Mouse (Mus musculus) embryonic facial prominence, embryonic 15.5 days (tissue): ENCODE results near the gene Gsk3b. TPM values are rescaled to one million over a fixed set of nuclear protein-coding genes. Genes with fewer than 3 reads are reported as not detected.
"Not testable (repeated sequence)": the region's sequence is repeated elsewhere in the genome, so short reads cannot be mapped to it uniquely, and the experiment has no call there.

Source experiments
- ATAC-seq: fragments of 200-750 bp; cut with Nextera tagmentation; 2 replicates; pipeline ENCODE4 v1.8.0; 2017; ENCODE audit warnings: low read depth, moderate TSS enrichment; ENCODE audit not compliant: insufficient number of reproducible peaks, low FRiP score, low TSS enrichment
- H3K27ac ChIP-seq: fragments of 300-500 bp; sonication (generic); replicated peaks from 2 replicates; pipeline ENCODE4 v1.5.1; 2015; ENCODE audit warnings: mild to moderate bottlenecking, inconsistent platforms
- H3K27me3 ChIP-seq: fragments of 300-500 bp; sonication (generic); 2 replicates; pipeline ENCODE4 v1.6.1; 2015; ENCODE audit warnings: inconsistent platforms
- H3K36me3 ChIP-seq: fragments of 300-500 bp; sonication (generic); 2 replicates; pipeline ENCODE4 v1.6.1; 2015; ENCODE audit warnings: mild to moderate bottlenecking, inconsistent platforms
- H3K4me1 ChIP-seq: fragments of 300-500 bp; sonication (generic); 2 replicates; pipeline ENCODE4 v1.6.1; 2015; ENCODE audit warnings: inconsistent platforms
- H3K4me2 ChIP-seq: fragments of 300-500 bp; sonication (generic); replicated peaks from 2 replicates; pipeline ENCODE4 v1.6.1; 2015; ENCODE audit warnings: mild to moderate bottlenecking, inconsistent platforms
- H3K4me3 ChIP-seq: fragments of 300-500 bp; sonication (generic); replicated peaks from 2 replicates; pipeline ENCODE4 v1.5.1; 2015; ENCODE audit warnings: mild to moderate bottlenecking, inconsistent platforms
- H3K9ac ChIP-seq: fragments of 300-500 bp; sonication (generic); 2 replicates; pipeline ENCODE4 v1.6.1; 2015; ENCODE audit warnings: inconsistent platforms
- H3K9me3 ChIP-seq: fragments of 300-500 bp; sonication (generic); replicated peaks from 2 replicates; pipeline ENCODE4 v1.6.1; 2016; ENCODE audit warnings: inconsistent platforms
- WGBS: fragments of 180-500 bp; shearing (Covaris S2); methylation state at CpG from one replicate; pipeline ENCODE4 v1.1.7; 2015; 5-methylcytosine and 5-hydroxymethylcytosine counted together
- polyA plus RNA-seq: library from polyadenylated mRNA; unstranded; fragments of >200 nt; fragmentation: Nextera tagmentation; extraction: Ambion mirVana; gene quantifications from 2 replicates; pipeline ENCODE4 v1.2.1, GENCODE M21; 2015

The Gsk3b gene
- polyA plus RNA-seq, 1 experiment from 2014 or later, result 56.8 TPM

DNA sequence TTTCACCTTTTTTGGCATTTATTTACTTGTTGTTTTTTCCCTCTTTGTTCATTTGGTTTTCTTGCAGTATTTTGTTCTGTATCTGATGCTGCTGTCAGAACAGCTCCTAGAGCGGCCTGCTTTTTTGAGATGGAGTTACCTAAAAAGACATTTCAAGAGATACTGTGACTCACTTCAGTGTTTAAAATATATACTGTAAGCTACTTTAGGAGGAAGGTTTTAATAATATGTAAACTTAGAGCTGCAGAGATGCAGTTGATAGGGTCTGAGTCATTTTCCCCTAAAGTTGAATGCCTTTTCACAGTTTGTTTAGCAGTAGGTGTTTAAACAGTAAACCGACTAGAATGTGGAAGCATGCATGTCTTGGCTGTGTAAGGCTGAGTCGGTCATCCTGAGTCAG, 101.7 kb downstream of the Gsk3b start:
- Histone ChIP-seq H3K4me2 (no peak overlapping the region), H3K4me3 (no peak overlapping the region), H3K27me3 (no peaks in the 10 kb centered on the region), H3K36me3 (peaks cover 40% of the 10 kb centered on the region), H3K27ac (no peak overlapping the region), H3K9me3 (no peaks in the 10 kb centered on the region), H3K4me1 (0 out of 2 replicates have a peak, but pooled peaks cover 3% of the 10 kb centered on the region), H3K9ac (no peak overlapping the region)
- no peak for ATAC-seq
- 90% methylated on average over 3 of the region's 3 CpGs for WGBS

DNA sequence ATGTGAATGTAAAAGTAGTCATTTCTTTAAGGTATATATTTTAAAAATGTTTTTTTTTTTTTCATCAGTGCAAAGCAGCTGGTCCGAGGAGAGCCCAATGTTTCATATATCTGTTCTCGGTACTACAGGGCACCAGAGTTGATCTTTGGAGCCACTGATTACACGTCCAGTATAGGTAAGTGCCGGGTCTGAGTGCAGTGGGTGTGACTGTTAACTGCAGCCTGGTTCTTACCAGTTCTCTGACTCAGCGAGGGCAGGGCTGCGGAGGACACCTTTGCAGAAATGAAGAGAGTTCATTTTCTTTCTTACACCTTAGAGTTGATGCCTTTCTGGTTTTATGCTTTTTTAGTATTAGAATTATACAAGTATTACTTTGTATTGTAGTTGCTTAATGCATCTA, 102.7 kb downstream of the Gsk3b start:
- no peaks in the 10 kb centered on the region for H3K9me3 ChIP-seq
- no peak for ATAC-seq
- H3K4me1 ChIP-seq, result no peaks in the 10 kb centered on the region
- 90% methylated on average over 6 of the region's 6 CpGs for WGBS
- no peak overlapping the region for H3K9ac ChIP-seq
- H3K36me3 ChIP-seq, result peaks cover 43% of the 10 kb centered on the region
- no peak overlapping the region for H3K4me3 ChIP-seq
- no peak overlapping the region for H3K27ac ChIP-seq
- no peaks in the 10 kb centered on the region for H3K27me3 ChIP-seq
- no peak overlapping the region for H3K4me2 ChIP-seq

DNA sequence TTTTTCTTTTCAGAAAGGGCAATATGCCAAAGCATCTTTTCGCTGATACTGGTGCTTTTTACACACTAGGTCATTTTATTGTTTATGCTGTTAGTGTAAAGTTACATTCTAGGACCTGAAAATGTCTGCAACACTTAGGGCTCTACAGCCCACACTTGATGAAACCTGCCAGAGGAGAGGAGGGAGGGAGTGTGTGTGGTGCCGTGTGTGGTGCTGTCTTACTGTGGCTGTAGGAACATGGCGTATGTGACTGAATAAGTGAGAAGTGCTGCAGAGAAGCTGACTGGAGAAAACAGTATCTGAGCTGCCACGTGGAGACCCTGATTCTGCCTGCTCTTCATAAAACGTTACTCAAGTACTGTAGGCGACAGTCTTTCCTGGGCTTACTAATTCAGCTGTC, 103.8 kb downstream of the Gsk3b start:
- Histone ChIP-seq H3K36me3 (peaks cover 44% of the 10 kb centered on the region), H3K9me3 (no peaks in the 10 kb centered on the region), H3K9ac (no peak overlapping the region), H3K4me1 (no peaks in the 10 kb centered on the region), H3K27ac (no peak overlapping the region), H3K4me2 (no peak overlapping the region), H3K27me3 (no peaks in the 10 kb centered on the region), H3K4me3 (no peak overlapping the region)
- WGBS, result 83% methylated on average over 6 of the region's 6 CpGs
- ATAC-seq, result no peak

DNA sequence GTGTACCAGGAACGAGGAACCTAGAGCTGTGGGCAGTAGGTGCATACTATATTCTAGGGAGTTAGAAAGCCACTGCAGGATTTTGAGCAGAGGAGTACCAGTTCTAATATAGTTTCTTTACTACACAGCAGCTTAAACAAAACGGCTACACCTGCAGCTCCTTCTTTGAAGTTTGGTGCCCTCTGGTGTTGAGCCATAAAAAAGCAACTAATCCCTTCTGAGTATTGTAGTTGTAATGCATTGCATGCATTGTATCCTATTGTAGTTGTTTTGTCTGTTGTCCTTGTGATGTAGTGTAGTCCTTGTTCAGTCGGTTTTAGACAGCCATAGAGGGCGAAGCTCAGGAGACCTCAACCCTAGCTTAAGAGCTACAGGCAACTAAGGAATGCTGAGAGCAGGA, 108.5 kb downstream of the Gsk3b start:
- no peak for ATAC-seq
- Histone ChIP-seq H3K4me2 (no peak overlapping the region), H3K27ac (no peak overlapping the region), H3K27me3 (no peaks in the 10 kb centered on the region), H3K9ac (no peak overlapping the region), H3K4me3 (no peak overlapping the region), H3K9me3 (no peaks in the 10 kb centered on the region), H3K36me3 (peaks cover 34% of the 10 kb centered on the region), H3K4me1 (no peaks in the 10 kb centered on the region)
- WGBS, result 60% methylated on average over 4 of the region's 4 CpGs

DNA sequence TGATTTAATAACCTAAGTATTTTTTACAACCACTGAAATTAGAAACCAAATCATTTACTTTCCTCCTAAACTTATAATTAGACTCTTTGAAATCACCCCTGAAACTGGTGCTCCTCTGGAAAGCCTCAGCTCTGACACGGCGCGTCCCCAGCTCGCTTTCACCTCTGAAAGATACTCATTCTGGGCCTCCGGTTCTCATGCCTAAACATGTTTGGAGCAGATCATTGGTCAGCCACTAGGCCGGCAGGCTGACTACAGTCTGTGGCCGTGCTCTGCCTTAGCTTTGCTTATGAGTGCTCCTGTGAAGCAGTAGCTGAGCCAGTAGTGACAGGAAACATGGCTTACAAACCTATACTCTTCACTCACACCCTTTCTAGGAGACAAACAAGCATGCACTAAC, 116.5 kb downstream of the Gsk3b start:
- H3K27ac ChIP-seq, result no peak overlapping the region

DNA sequence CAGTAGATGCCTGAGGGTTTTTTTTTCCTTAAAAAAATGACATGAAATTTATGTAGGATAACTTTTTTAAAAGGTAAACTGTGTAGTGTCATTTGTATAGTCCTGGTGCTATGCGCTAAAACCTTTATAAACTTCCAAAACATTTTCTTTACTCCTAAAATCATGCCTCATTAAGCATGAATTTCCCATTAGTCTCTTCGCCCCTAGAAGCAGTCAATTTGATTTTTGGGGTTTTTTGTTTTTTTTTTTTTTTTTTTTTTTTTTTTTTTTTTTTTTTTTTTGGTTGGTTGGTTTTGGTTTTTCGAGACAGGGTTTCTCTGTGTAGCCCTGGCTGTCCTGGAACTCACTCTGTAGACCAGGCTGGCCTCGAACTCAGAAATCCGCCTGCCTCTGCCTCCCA, 133.7 kb downstream of the Gsk3b start:
- H3K4me3 ChIP-seq, result not testable (repeated sequence)
- 88% methylated on average over 5 of the region's 5 CpGs for WGBS
- H3K36me3 ChIP-seq, result peaks cover 25% of the 10 kb centered on the region

More for the DNA sequence above, 116.5 kb downstream of the Gsk3b start:
- no peaks in the 10 kb centered on the region for H3K27me3 ChIP-seq
- H3K4me3 ChIP-seq, result no peak overlapping the region
- H3K4me1 ChIP-seq, result no peaks in the 10 kb centered on the region
- no peak overlapping the region for H3K9ac ChIP-seq
- no peaks in the 10 kb centered on the region for H3K9me3 ChIP-seq
- H3K36me3 ChIP-seq, result peaks cover 15% of the 10 kb centered on the region
- no peak overlapping the region for H3K4me2 ChIP-seq
- WGBS, result 63% methylated on average over 7 of the region's 7 CpGs
- no peak for ATAC-seq

DNA sequence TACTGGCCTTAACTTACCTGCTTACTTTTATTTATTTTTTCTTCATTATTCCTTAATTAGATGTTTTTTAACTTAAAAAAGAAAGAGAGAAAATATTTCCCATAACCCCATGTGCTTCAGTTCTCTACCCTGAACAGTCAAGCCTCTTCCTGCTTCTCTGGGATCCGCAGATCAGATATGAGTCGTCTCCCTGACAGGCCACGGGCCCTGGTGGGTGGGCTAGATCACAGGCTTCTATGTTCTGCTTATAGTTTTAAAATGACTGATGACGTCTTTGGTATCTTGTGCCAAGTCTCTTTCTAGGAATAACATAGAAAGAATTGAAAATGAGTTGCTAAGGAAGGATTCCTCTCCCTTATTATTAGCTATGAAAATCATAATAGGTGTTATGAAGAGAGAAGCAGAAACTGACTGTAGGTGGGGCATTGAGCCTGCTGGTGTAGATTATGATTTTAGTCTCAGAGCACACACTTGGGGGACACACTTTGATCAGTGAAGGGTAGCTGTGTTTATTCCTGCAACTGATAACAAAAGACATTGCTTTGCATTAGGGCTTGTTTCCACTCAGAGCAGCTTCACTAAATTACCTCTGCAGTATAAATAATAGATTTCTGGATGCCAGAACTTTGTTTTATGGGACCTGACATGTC, 148.3 kb downstream of the Gsk3b start:
- Histone ChIP-seq H3K27ac (no peak overlapping the region), H3K36me3 (peaks cover 10% of the 10 kb centered on the region), H3K27me3 (no peaks in the 10 kb centered on the region), H3K4me1 (no peaks in the 10 kb centered on the region), H3K4me2 (no peak overlapping the region), H3K9ac (no peak overlapping the region), H3K4me3 (no peak overlapping the region), H3K9me3 (no peaks in the 10 kb centered on the region)
- ATAC-seq, result no peak
- 57% methylated on average over 4 of the region's 4 CpGs for WGBS

More for the DNA sequence above, 133.7 kb downstream of the Gsk3b start:
- H3K27me3 ChIP-seq, ATAC-seq, H3K4me2 ChIP-seq, H3K9me3 ChIP-seq, H3K4me1 ChIP-seq, H3K27ac ChIP-seq, H3K9ac ChIP-seq: not testable (repeated sequence)

DNA sequence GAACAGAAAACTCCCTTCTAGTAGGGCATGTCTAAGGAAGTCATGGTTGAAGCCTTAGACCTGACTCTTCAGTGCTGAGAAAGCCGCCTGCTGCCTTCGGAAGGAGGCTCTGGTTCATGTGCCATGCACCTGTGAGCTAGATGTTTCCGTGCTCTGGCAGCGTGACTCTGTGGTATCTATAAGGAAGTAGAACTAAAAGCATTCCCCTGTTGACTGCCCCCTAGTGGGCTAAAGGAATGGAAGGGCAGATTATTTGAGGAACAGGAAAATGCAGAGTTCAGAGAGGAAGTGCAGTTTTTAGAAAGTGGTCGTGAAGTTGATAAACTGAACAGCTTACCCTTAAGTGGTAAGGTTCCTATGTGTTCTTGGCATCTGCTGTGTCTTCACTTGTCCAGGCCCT, 150.9 kb downstream of the Gsk3b start:
- no peak overlapping the region for H3K4me3 ChIP-seq
- H3K27me3 ChIP-seq, result no peaks in the 10 kb centered on the region
- H3K4me1 ChIP-seq, result no peaks in the 10 kb centered on the region
- peaks cover 13% of the 10 kb centered on the region for H3K36me3 ChIP-seq
- 71% methylated on average over 5 of the region's 5 CpGs for WGBS
- H3K9ac ChIP-seq, result no peak overlapping the region
- no peaks in the 10 kb centered on the region for H3K9me3 ChIP-seq
- no peak overlapping the region for H3K4me2 ChIP-seq
- no peak overlapping the region for H3K27ac ChIP-seq
- no peak for ATAC-seq

DNA sequence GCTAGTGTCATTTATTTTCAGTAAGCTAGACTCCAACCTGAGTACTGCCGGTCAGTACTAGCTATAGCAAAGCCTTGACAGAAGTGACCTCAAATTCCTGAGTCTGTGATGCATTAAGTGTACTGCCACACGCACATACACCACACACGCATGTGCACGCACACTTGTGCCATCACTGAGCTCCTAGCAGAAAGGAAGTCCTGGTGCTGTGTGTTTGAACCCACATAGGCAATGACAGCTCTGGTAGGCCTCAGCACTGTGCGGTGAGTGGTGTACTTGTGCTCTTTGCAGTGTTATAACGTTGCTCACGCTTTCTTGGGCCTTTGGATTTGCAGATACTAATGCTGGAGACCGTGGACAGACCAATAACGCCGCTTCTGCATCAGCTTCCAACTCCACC, 151.4 kb downstream of the Gsk3b start:
- H3K4me2 ChIP-seq, result no peak overlapping the region
- no peaks in the 10 kb centered on the region for H3K27me3 ChIP-seq
- 94% methylated on average over 10 of the region's 10 CpGs for WGBS
- no peak overlapping the region for H3K4me3 ChIP-seq
- H3K9ac ChIP-seq, result no peak overlapping the region
- ATAC-seq, result no peak; the same call in 1 of the 2 replicates
- no peaks in the 10 kb centered on the region for H3K4me1 ChIP-seq
- peaks cover 13% of the 10 kb centered on the region for H3K36me3 ChIP-seq
- no peaks in the 10 kb centered on the region for H3K9me3 ChIP-seq
- H3K27ac ChIP-seq, result no peak overlapping the region

DNA sequence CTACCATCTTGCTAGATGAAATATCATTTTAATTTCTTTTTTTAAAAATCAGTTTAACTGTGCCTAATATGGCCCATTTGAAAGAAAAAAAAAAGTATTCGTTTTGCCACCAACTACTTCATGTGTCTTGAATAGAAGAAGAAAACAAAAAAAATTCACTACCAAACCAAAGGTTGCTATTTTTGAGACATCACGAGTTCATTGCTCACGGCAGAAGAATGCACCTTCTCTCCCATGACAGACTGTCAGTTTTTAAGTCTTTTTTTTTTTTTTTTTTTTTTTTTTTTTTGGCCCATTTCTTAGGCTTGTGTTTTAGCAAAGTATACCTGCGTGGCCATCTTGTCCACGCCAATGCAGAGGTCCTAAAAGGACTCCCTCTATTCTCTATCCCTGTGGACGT, 155.3 kb downstream of the Gsk3b start:
- Histone ChIP-seq H3K4me2 (no peak overlapping the region), H3K4me3 (no peak overlapping the region), H3K9me3 (no peaks in the 10 kb centered on the region), H3K27me3 (no peaks in the 10 kb centered on the region), H3K36me3 (peaks cover 13% of the 10 kb centered on the region), H3K27ac (no peak overlapping the region), H3K4me1 (0 out of 2 replicates have a peak, but pooled peaks cover 4% of the 10 kb centered on the region), H3K9ac (no peak overlapping the region)
- WGBS, result 77% methylated on average over 6 of the region's 6 CpGs
- ATAC-seq, result no peak

DNA sequence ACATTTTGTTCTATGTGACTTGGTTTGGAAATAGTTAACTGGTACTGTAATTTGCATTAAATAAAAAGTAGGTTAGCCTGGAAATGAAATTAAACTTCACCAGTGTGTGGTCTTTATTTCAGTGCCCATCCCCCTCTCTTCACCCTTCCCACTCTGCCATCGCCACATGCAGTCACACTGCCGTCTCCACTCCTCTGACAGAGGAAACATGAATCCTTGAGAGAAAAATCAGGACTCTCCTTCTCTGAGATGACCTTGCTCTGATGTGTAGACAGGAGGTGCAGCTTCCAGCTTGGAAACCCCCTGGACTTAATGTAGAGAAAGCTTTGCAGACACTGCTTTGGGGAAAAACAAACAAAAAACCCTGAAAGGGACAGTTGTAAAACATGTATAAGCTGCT, 156.6 kb downstream of the Gsk3b start:
- no peak overlapping the region for H3K4me3 ChIP-seq
- H3K9me3 ChIP-seq, result no peaks in the 10 kb centered on the region
- H3K27ac ChIP-seq, result no peak overlapping the region
- peaks cover 9% of the 10 kb centered on the region for H3K36me3 ChIP-seq
- no peak overlapping the region for H3K4me2 ChIP-seq
- H3K4me1 ChIP-seq, result 0 out of 2 replicates have a peak, but pooled peaks cover 4% of the 10 kb centered on the region
- no peak overlapping the region for H3K9ac ChIP-seq
- H3K27me3 ChIP-seq, result no peaks in the 10 kb centered on the region
- no peak for ATAC-seq
- 48% methylated on average over 2 of the region's 2 CpGs for WGBS
